Mouse (Mus musculus) CH12.LX (cell line): ENCODE measurements at regions not wholly inside any gene's neighbourhood (a gene's known extent, or its start where the extent isn't known, plus 50 kb on each side); places are given as distances from the start of the nearest gene placed in this dataset.

ENCODE experiments used
- HCFC1 ChIP-seq: IDR thresholded peaks from 2 replicates; pipeline ENCODE4 v1.6.1; 2012; ENCODE audit warnings: low read depth, mild to moderate bottlenecking, inconsistent platforms, low read length, improper control_type of control experiment
- MXI1 ChIP-seq: IDR thresholded peaks from 2 replicates; pipeline ENCODE4 v1.6.1; 2011; ENCODE audit warnings: mild to moderate bottlenecking, low read depth, low read length, improper control_type of control experiment
- POLR2A ChIP-seq: IDR thresholded peaks from 2 replicates; pipeline ENCODE4 v1.6.1; 2011; ENCODE audit warnings: low read depth, mild to moderate bottlenecking, improper control_type of control experiment, low read length
- POLR2AphosphoS2 ChIP-seq: IDR thresholded peaks from 2 replicates; pipeline ENCODE4 v1.6.1; 2011; ENCODE audit warnings: low read depth, low read length, improper control_type of control experiment

DNA sequence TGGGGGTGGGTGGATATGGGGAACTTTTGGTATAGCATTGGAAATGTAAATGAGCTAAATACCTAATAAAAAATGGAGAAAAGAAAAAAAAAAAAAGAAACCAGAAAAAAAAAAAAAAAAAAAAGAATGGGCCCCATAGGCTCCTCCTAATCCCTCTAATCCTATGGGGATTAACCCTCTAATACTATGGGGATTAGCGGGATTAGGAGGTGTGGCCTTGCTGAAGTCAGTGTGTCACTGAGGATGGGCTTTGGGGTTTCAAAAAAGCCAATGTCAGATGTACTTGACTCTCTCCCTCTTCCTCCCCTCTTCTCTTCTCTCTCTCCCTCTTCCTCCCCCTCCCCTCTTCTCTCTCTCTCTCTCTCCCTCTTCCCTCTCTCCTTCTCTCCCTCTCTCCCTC, 541.7 kb upstream of the Jmjd1c start:
- TF ChIP-seq POLR2AphosphoS2 (no peak), MXI1 (no peak), HCFC1 (no peak), POLR2A (no peak)
